In the genomic region with DNA sequence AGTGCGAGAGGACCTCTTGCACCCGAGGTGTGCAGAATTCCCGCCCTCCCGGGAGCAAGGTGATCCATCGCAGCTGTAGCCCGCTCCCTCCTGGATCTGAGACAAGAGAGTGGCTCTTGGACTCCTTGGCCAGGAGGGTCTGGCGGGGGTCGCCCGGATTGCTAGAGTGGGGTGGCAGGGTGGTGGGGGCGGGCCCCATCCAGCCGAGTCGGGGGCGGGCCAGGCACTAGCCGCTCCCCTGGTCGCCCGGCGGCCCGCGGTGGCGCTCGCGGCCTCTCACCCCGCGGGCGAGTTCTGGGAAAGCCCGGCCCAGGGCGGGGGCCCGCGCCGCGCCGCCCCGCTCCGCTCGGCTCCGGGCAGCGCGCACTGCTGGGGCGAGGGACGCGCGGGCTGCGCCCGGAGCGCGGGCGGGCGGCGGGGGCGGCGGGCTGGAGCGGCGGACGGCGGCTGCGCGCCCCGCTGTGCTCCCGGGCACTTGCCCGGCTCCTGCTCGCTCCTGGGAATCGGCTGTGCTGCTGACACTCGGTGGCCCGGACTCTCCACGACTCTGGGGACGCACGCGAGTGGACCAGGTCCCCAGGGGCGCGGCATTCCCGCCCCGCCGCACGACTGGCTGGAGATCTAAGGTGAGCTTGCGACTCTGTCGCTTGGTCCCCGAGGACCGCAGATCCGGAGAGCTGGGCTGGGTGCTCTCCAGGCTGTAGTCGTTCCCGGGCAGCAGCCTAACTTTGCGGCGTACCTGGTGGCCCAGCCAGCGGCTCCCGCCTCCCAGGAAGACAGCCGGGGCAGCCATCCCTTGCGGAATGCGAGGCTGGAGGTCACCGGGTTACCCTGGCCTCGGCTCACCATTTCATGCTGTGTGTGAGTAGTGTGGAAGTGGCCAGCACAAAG, we compare ENCODE assay signal across 9 mouse cellular contexts. TPM values are rescaled to one million over a fixed set of nuclear protein-coding genes. Genes with fewer than 3 reads are reported as not detected.
DNase-seq lines count a peak whose midpoint lies in the region; ATAC-seq lines count a peak whose summit lies in the region.
"Had no signal": no experiment of that assay in that cellular context is flagged by ENCODE, and none has a peak within 500 bp of the region (broad histone marks: within the 10 kb centered on the region; RNA-seq: fewer than 3 reads in every experiment).

TSS of gene Plce1 (plus strand) at position 379 of the 891 bp plus-strand sequence.

- WGBS in kidney, embryonic 15.5 days: under 1% methylated on average over 87 of the region's 90 CpGs
- WGBS in lung, embryonic 16.5 days: under 1% methylated on average over 39 of the region's 90 CpGs
- under 1% methylated on average over 61 of the region's 90 CpGs for WGBS in stomach, embryonic 14.5 days

- H3K4me1 ChIP-seq in kidney, embryonic 15.5 days: peaks cover 34% of the 10 kb centered on the region
- peaks cover 10% of the 10 kb centered on the region for H3K4me1 ChIP-seq in lung, embryonic 16.5 days (replicated peaks; ENCODE audit: control insufficient read depth, insufficient read depth, low read length)
- peaks cover 5% of the 10 kb centered on the region; the same call in 1 of the 2 replicates for H3K4me1 ChIP-seq in stomach, embryonic 14.5 days (ENCODE audit: control insufficient read depth, insufficient read depth, low read length)

- peak within 1 kb of the TSS; percentile 66 for H3K4me3 ChIP-seq in kidney, embryonic 15.5 days (replicated peaks)
- peak within 1 kb of the TSS; percentile 69 for H3K4me3 ChIP-seq in lung, embryonic 16.5 days (ENCODE audit: low read length)
- peak within 1 kb of the TSS; percentile 65 for H3K4me3 ChIP-seq in stomach, embryonic 14.5 days (ENCODE audit: low read depth, low read length)

- H3K27ac ChIP-seq in kidney, embryonic 15.5 days: no peak within 1 kb of the TSS
- H3K27ac ChIP-seq in lung, embryonic 16.5 days (ENCODE audit: low read length): peak within 1 kb of the TSS; percentile 28; the same call in 1 of the 2 replicates
- H3K27ac ChIP-seq in stomach, embryonic 14.5 days (ENCODE audit: low read length): peak within 1 kb of the TSS; percentile 48; the same call in 1 of the 2 replicates

- H3K9me3 ChIP-seq in kidney, embryonic 15.5 days (replicated peaks): no peaks in the 10 kb centered on the region
- no peaks in the 10 kb centered on the region for H3K9me3 ChIP-seq in lung, embryonic 16.5 days (ENCODE audit: control insufficient read depth, low read length)
- H3K9me3 ChIP-seq in stomach, embryonic 14.5 days (ENCODE audit: control insufficient read depth, low read depth, low read length): no peaks in the 10 kb centered on the region

- DNase-seq in layer of hippocampus, adult 8-10 months (ENCODE audit: low spot score in 2 of 2): no peak
- DNase-seq in layer of hippocampus, adult 9-10 months (ENCODE audit: low spot score): no peak
- DNase-seq in embryo, embryonic 10.5 days (ENCODE audit: low spot score): peak; percentile 69
- DNase-seq in heart, adult 9 months (ENCODE audit: low spot score in 2 of 2): peak; percentile 37 to 45
- no peak for DNase-seq in cerebellum, adult 11-12 months

- H3K27me3 ChIP-seq in kidney, embryonic 15.5 days: peaks cover 63% of the 10 kb centered on the region
- peaks cover 6% of the 10 kb centered on the region for H3K27me3 ChIP-seq in lung, embryonic 16.5 days (ENCODE audit: control insufficient read depth, insufficient read depth, low read depth, low read length)
- H3K27me3 ChIP-seq in stomach, embryonic 14.5 days (ENCODE audit: control insufficient read depth, insufficient read depth, low read length): no peaks in the 10 kb centered on the region

- ATAC-seq in kidney, embryonic 15.5 days (replicated peaks; ENCODE audit: low FRiP score): peak; percentile 89
- ATAC-seq in lung, embryonic 16.5 days (ENCODE audit: low read depth): peak; percentile 93
- peak; percentile 77 for ATAC-seq in stomach, embryonic 14.5 days (ENCODE audit: insufficient number of reproducible peaks, insufficient read depth, low FRiP score, low read depth)

- H3K9ac ChIP-seq in kidney, embryonic 15.5 days: peak within 1 kb of the TSS; percentile 59
- peak within 1 kb of the TSS; percentile 76 for H3K9ac ChIP-seq in lung, embryonic 16.5 days (ENCODE audit: low read length)
- peak within 1 kb of the TSS; percentile 53 for H3K9ac ChIP-seq in stomach, embryonic 14.5 days (replicated peaks; ENCODE audit: low read depth, low read length)

- H3K4me2 ChIP-seq in kidney, embryonic 15.5 days: peak within 1 kb of the TSS; percentile 97
- H3K4me2 ChIP-seq in lung, embryonic 16.5 days (ENCODE audit: low read depth, low read length): peak within 1 kb of the TSS; percentile 94
- peak within 1 kb of the TSS; percentile 93 for H3K4me2 ChIP-seq in stomach, embryonic 14.5 days (replicated peaks; ENCODE audit: low read depth, low read length)

- no peaks in the 10 kb centered on the region for H3K36me3 ChIP-seq in kidney, embryonic 15.5 days
- H3K36me3 ChIP-seq in lung, embryonic 16.5 days (ENCODE audit: control insufficient read depth, insufficient read depth, low read length): no peaks in the 10 kb centered on the region
- no peaks in the 10 kb centered on the region for H3K36me3 ChIP-seq in stomach, embryonic 14.5 days (ENCODE audit: control insufficient read depth, insufficient read depth, low read length)

RNA-seq across cellular contexts. Expression of gene Plce1, which starts in this region (rescaled TPM):
- total RNA-seq in layer of hippocampus, adult 8-10 months (2022): 10 to 100 TPM; 10.8 to 20.5 (median 16.3) TPM
- polyA plus RNA-seq in kidney, embryonic 15.5 days (2015; fragmentation: Nextera tagmentation; extraction: Ambion mirVana): 3.6 and 3.9 TPM in 2 replicates
- 3.1 and 4.1 TPM in 2 replicates for polyA plus RNA-seq in lung, embryonic 16.5 days (2015; fragmentation: Nextera tagmentation; extraction: Ambion mirVana)
- 9.2 and 12.2 TPM in 2 replicates for polyA plus RNA-seq in stomach, embryonic 14.5 days (2014; fragmentation: Nextera tagmentation; extraction: Ambion mirVana)
- total RNA-seq: MEL had no signal

Comparison
In these comparisons a context has a peak if more than half of its experiments do, and no peak if none do; other contexts are left out.
1. DNase-seq: peak in embryo, embryonic 10.5 days (single experiment) and heart, adult 9 months (2 of 2); none in layer of hippocampus, adult 8-10 months (0 of 2), layer of hippocampus, adult 9-10 months (single experiment) and cerebellum, adult 11-12 months (single experiment).
2. Peak in every context shown above with its lines, with median percentiles within 50 percentile points of each other: ATAC-seq, H3K4me2 ChIP-seq, H3K4me3 ChIP-seq and H3K9ac ChIP-seq.